Mouse (Mus musculus) cortical plate, adult 2 months (tissue): ENCODE data around the gene Troap. TPM values are rescaled to one million over a fixed set of nuclear protein-coding genes. Genes with fewer than 3 reads are reported as not detected.

Source experiments
- H3K27ac ChIP-seq: fragments of 200-500 bp; 2 replicates; pipeline ENCODE4 v1.5.1; 2012; ENCODE audit warnings: low read length, control low read depth, inconsistent platforms; ENCODE audit not compliant: insufficient read depth
- H3K4me1 ChIP-seq: fragments of 200-500 bp; 2 replicates; pipeline ENCODE4 v1.6.1; 2011; ENCODE audit warnings: low read length; ENCODE audit not compliant: control insufficient read depth, insufficient read depth
- H3K4me3 ChIP-seq: fragments of 200-500 bp; 2 replicates; pipeline ENCODE4 v1.5.1; 2011; ENCODE audit warnings: mild to moderate bottlenecking, low read length, control low read depth; ENCODE audit not compliant: insufficient read depth
- CTCF ChIP-seq: fragments of 200-500 bp; IDR thresholded peaks from 2 replicates; pipeline ENCODE4 v1.5.1; 2011; ENCODE audit warnings: mild to moderate bottlenecking, control low read depth, low read length; ENCODE audit not compliant: insufficient read depth; ENCODE audit errors: extremely low read depth
- POLR2A ChIP-seq: fragments of 200-500 bp; IDR thresholded peaks from 2 replicates; pipeline ENCODE4 v1.6.1; 2011; ENCODE audit warnings: mild to moderate bottlenecking, low read length, control low read depth; ENCODE audit not compliant: insufficient read depth; ENCODE audit errors: extremely low read depth
- polyA plus RNA-seq: library from polyadenylated mRNA; depleted of rRNA; stranded (reverse); fragments of >200 nt; gene quantifications from 2 replicates; pipeline ENCODE4 v1.2.3, GENCODE M21; 2012; rRNA removed

Gene Troap
- polyA plus RNA-seq: 0.76 and 1.1 TPM in 2 replicates

DNA sequence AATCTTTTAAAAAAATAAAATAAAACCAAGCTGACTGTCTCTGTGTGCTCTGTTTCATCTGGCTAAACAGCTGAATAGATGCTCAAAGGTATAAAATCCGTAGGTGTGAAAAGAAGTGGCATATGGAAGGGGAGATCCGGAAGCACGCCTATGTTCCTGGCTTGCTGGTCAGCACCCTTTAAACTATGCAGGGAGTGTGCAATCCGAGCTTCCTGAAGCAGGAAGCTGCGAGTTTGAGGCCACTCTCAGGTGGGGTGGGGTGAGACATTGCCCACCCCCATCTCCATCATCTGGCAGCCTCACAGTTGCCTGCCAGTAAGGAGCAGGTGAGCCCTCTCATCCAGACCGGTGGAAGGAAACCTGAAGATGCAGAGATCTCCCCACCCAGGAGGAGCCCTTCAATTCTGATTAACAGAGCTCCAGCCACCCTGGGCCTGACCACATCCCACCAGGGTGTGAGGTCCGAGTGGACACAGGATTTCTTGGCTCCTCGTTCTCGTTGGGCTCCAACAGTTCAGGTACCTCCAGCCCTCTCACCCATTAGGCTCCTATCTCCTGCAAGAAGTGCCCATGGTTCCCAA lies at the start of gene Troap:
Gene Troap (plus strand): TSS at position 557 of the 581 bp plus-strand sequence.
- TF ChIP-seq CTCF (no peak), POLR2A (no peak)
- H3K4me1 ChIP-seq: no peaks in the 10 kb centered on the region
- H3K27ac ChIP-seq: peak within 1 kb of the TSS; percentile 15
- peak within 1 kb of the TSS; percentile 54 for H3K4me3 ChIP-seq

DNA sequence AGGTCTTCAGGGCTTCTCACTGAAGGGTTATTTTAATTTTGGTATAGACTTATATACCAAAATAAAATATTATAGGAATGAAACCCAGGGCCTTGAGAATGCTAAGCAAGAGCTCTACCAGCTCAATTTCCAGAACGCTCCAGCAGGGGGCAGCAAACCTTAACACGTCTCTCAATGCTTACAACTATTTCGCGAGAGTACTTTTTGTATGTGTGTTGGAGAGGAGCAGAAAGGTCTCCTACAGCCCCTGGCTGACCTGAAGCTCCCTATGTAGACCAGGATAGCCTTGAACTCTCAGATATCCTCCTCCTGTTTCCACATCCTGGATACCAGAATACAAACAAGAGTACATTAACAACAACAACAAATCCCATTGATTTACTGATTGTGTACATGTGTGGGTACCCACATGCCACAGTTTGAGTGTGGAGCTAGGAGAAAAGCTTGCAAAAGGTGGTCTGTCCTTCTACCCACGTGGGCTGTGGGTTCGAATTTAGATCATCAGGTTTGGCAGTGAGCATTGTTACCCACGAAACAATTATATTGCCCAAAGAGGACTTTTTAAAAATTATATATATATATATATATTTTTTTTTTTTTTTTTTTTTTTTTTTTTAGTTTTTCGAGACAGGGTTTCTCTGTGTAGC lies 49.6 kb upstream of the Troap start:
- Histone ChIP-seq H3K27ac (no peak overlapping the region), H3K4me3 (no peak overlapping the region), H3K4me1 (no peaks in the 10 kb centered on the region)
- TF ChIP-seq CTCF: peak; percentile 78
- no peak for TF ChIP-seq POLR2A

DNA sequence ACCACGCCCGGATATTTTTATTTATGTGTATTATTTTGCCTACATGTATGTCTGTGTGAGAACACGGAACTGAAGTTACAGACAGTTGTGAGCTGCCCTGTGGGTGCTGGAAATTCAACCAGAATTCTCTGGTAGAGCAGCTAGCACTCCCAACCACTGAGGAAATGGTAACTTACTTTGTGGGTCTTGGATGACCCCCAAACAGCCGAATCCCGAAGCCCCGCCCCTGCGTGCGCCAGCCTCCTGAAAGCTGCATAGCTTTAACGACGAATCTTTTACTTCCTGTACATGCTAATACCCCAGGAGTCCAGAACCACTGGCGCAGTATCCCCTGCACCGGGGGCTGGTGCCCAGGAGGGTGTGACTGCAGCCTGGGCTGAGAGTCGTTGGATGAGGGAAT lies 49.0 kb upstream of the Troap start:
- Histone ChIP-seq H3K4me1 (no peaks in the 10 kb centered on the region), H3K4me3 (no peak overlapping the region), H3K27ac (no peak overlapping the region)
- TF ChIP-seq CTCF: no peak
- no peak for TF ChIP-seq POLR2A

DNA sequence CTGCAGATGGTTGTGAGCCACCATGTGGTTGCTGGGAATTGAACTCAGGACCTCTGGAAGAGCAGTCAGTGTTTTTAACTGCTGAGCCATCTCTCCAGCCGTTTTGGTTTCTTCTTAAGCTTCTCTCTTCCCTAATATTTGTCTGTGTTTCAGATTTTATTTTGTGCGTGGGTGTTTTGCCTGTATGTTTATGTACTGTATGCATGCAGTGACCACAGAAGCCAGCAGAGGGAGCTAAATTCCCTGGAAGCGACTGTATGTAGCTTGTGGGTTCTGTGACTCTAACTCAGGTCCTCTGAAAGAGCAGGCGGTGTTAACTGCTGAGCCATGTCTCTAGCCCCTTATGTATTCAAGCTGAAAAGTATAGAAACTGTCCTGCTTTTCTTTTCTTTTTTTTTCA lies 48.1 kb upstream of the Troap start:
- H3K4me3 ChIP-seq: no peak overlapping the region
- TF ChIP-seq POLR2A (no peak), CTCF (peak; percentile 36; the same call in 1 of the 2 replicates)

DNA sequence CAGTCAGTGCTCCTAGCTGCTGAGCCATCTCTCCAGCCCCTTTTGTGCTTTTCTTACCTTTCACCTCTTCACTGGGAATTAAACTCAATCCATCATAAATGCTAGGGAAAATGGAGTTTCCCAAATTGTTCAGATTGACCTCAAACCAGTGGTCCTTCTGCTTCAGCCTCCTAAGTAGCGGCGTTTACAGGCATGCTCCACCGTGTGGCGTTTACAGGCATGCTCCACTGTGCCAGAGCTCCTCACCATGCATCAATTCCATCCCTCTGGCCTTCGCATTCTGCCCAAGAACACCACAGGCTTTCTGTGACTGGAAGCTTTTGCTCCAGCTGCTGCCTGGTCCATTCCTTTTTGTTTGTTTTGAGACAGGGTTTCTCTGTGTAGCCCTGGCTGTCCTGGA lies 47.3 kb upstream of the Troap start:
- Histone ChIP-seq H3K4me3 (no peak overlapping the region), H3K4me1 (no peaks in the 10 kb centered on the region), H3K27ac (no peak overlapping the region)
- no peak for TF ChIP-seq CTCF
- TF ChIP-seq POLR2A: no peak

More for the DNA sequence above, 48.1 kb upstream of the Troap start:
- H3K27ac ChIP-seq: no peak overlapping the region
- no peaks in the 10 kb centered on the region for H3K4me1 ChIP-seq

DNA sequence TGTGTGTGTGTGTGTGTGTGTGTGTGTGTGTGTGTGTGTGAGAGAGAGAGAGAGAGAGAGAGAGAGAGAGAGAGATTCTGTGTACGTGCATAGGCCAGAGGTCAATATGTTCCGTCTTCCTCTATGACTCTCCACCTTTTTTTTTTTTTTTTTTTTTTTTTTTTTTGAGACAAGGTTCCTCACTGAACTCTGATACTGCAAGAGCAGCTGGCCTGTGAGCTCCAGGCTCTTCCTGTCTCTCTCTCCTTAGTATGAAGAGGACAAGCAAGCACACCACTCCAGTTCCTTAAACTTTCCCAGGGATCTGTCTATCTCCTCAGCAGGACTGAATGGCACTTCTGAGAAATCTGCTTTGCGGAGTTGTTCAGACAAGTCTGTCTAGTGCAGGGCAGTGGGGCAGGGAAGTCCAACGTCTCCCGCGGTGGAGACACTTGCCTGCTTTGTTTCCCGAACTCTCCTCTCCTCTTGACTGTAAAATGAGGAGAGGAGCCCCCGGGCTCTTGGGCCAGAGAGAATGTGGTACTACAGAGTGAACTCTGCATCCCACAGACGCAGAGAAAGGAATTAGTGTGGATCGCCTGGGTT lies 45.4 kb upstream of the Troap start:
- TF ChIP-seq POLR2A (no peak), CTCF (no peak)
- Histone ChIP-seq H3K4me3 (no peak overlapping the region; the same call in 1 of the 2 replicates), H3K27ac (no peak overlapping the region), H3K4me1 (no peaks in the 10 kb centered on the region)

DNA sequence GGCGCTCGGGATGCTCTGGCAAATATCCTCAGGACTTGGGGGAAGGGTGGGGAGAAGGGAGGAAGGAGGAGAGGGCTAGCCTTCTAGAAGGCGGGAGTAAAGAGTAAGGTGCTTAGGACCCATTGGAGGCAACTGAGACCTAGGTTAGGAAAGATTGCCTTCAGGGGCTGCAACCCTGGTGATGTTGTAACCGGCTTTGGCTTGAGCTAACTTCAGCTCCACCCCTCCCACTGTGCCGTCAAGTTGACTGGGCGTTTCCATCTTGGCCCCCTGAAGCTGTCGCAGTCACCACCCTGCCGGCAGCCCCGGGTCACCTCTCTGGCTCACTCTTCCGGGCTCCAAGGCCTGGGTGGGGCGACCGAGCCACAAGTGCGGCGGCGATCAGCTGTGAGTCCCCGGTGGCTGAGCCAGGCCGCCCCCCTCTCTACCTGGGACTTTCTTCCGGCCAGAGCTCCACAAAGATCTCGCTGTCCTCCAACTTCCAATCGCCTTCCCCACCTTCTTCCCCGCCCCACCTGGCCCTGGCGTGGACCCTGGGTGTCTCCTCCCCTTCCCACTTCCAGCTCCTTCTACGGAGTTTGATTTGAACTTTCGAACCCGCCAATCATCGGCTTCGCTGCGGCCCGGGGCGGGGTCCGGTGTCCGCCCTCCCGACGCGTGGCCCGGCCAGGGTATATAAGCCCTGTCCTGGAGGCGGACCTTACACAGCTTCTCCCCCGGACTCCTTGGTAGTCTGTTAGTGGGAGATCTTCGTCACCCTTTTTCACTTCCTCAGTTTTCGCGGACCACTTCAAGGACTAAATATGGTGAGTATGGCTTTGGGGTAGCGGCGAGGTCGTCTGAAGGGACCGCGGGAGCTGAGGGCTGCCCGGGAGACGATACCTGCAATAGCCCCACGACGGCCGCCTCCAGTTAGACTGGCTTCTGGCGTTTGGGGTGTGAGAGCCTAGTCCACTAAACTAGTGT lies 44.5 kb upstream of the Troap start, which contains the start of gene Tuba1c:
Gene Tuba1c (plus strand): TSS at position 273 of the 966 bp plus-strand sequence.
- Histone ChIP-seq H3K4me1 (no peaks in the 10 kb centered on the region), H3K27ac (no peak within 1 kb of the TSS), H3K4me3 (peak within 1 kb of the TSS; percentile 37)
- no peak for TF ChIP-seq CTCF
- TF ChIP-seq POLR2A: no peak

DNA sequence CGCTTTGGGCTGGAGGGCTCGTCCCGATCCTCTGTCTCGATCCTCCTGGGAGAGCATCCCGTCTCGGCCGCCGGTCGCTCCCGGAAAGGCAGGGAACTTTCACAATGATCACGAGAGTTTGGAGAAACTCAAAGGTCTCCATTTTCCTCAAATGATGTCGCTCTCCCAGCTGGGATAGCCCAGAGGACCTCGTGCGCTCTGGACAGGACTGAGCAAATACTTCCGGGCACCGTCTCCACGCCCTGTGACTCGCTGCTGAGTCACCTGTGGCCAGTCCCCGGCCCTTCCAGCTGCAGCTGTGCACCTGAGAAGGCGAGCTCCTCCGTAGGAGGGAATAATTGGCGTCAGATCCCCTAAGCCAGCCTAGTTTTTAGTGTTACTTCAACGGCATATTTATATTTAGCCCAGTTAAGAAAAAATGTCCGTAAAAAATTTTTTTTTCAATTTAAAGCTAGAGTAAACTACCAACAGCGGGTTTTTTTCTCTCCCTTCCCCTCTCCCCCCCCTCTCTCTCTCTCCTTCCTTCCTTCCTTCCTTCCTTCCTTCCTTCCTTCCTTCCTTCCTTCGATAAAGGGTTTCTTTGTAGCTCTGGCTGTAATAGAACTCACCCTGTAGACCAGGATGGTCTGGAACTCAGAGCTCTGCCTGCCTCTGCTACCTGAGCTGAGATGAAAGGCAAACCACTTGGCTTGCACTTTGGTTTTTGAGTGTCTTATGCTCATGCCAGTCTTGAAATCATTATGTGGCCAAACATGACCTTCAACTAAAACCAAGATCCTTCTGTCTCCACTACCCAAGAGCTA lies 43.6 kb upstream of the Troap start:
- H3K27ac ChIP-seq: no peak overlapping the region
- H3K4me1 ChIP-seq: no peaks in the 10 kb centered on the region
- no peak for TF ChIP-seq CTCF
- TF ChIP-seq POLR2A: no peak
- H3K4me3 ChIP-seq: peak overlapping the region; percentile 37; the same call in 1 of the 2 replicates

DNA sequence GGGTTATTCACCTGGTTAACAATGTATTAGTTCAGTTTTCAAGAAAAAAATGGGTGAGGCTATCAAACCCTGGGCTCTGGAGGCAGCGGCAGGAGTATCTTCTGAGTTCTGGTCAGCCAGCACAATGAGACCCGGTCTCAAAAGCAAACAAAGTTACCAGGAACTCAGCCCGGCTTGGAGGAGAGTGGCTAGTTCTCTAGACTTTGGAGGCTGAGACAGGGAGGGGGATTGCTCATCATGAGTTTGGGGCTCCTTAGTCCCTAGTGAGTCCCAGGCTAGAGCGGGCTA lies 43.0 kb upstream of the Troap start:
- Histone ChIP-seq H3K4me1 (no peaks in the 10 kb centered on the region), H3K27ac (no peak overlapping the region), H3K4me3 (no peak overlapping the region)
- no peak for TF ChIP-seq POLR2A
